Mouse (Mus musculus): ENCODE results near the gene Htra2. TPM values are rescaled to one million over a fixed set of nuclear protein-coding genes. Genes with fewer than 3 reads are reported as not detected.

Htra2 gene
- 36.7 and 40.7 TPM in 2 replicates for polyA plus RNA-seq (2021; fragmentation: Nextera tagmentation)
- long read RNA-seq, experiment 1, transcript Htra2-204 (7 exons, 1,605 nt) = minor isoform, 17 of 211 reads
- long read RNA-seq, experiment 1, transcript Htra2-201 (8 exons, 1,725 nt) = major isoform, 102 of 211 reads
- long read RNA-seq, experiment 1, transcript Htra2-207 (6 exons, 1,108 nt) = minor isoform, 6 of 211 reads
- long read RNA-seq, experiment 1, transcript Htra2-209 (7 exons, 2,512 nt) = minor isoform, 7 of 211 reads
- long read RNA-seq, experiment 1, partial matches to known transcripts = 13 of 211 reads
- long read RNA-seq, experiment 1, other reads (novel, unspliced or antisense) = 65 of 211 reads
- long read RNA-seq, experiment 2, transcript Htra2-201 (8 exons, 1,725 nt) = major isoform, 29 of 51 reads
- long read RNA-seq, experiment 2, partial matches to known transcripts = 3 of 51 reads
- long read RNA-seq, experiment 2, other reads (novel, unspliced or antisense) = 14 of 51 reads

GRCm38 (mm10) chr6:83054871-83055431 is at the start of gene Htra2:
Gene Htra2, minus strand, starts transcription at chr6:83055273.

GRCm38 (mm10) chr6:83101316-83101687 is 46.2 kb upstream of the Htra2 start, which contains the start of the genes Ccdc142 and Gm42688:
Gene Ccdc142, plus strand, starts transcription at chr6:83101601.
Gene Gm42688, plus strand, starts transcription at chr6:83101617.

DNA sequence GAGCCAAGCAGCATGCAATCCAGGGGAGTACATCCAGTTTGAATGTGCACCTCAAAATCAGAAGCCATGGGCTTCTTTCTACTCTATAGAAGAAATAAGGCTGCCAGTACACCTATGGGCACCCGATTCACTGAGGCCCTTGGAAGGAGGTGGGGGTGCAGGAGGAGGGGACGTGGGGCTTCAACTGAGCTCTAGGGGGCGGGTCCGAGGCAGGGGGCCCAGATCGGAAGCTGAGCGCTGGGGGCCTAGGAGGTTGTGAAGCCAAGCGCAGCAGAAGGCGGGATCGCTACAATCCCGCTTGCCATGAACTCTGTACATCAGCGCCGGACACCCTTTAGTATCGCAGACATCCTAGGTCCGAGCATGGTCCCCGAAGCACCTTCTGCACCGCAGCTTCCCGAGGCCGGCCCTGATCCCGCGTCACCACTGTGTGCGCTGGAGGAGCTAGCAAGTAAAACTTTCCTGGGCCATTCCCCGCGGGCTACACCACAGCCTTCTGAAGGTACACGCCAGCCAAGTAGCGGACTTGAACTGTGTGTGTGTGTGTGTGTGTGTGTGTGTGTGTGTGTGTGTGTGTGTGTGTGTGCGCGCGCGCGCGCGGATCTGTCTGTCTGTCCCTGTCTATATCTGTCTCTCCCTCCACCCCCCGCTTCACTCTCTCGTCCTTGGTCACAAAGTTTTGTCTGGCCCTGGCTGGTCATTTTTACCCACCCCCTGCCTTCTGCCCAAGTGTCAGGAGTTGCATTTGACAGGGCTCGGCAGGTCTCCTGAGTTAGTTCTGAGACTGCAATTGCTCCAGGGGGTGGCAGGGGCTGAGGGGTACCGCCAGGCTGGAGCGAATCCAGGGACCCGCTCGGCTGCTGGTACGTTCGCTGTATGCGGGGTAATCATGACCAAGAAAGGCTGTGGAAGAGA is 31.3 kb upstream of the Htra2 start, which contains the start of gene Lbx2:
Gene Lbx2, plus strand, starts transcription at position 247 of the 915 bp plus-strand sequence.

DNA sequence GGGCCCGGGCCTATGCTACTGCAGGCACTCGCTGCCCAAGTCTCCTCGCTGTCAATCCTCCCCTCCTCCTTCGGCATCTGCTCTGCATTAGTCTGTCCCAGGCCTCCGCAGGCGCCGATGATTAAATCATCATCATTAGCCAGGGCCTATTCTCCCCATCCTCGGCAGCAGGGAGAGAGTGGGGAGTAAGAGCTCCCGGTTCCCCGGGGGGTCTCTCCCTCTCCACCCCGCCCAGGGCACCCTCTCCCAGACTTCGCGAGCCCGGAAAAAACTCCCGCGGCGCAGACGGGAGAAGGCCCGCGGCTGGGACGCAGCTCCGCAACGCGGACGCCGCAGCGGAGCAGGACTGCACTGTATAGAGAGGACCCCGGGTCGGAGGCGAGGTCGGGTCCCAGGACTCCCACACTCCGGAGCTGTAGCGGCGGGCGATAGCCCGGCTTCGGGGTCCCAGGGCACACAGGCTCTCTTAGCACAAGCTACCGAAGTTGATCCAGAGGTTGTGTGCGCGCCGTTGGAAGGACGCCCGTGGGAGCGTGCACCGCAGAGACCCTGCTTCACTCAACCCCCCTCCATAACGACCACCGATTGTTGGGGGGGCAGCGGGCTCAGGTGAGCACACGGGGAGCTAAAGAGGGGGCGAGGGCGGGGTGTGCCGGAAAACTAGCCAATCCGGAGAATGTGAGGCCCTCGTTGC is 22.7 kb upstream of the Htra2 start, which contains the start of gene Pcgf1:
Gene Pcgf1, plus strand, starts transcription at position 240 of the 694 bp plus-strand sequence.

DNA sequence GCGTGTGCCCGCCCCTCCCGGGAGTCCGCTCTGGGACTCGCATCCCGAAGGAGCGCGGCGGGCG is 15.0 kb upstream of the Htra2 start, which contains the start of gene Tlx2:
Gene Tlx2, minus strand, starts transcription at position 47 of the 64 bp plus-strand sequence.

DNA sequence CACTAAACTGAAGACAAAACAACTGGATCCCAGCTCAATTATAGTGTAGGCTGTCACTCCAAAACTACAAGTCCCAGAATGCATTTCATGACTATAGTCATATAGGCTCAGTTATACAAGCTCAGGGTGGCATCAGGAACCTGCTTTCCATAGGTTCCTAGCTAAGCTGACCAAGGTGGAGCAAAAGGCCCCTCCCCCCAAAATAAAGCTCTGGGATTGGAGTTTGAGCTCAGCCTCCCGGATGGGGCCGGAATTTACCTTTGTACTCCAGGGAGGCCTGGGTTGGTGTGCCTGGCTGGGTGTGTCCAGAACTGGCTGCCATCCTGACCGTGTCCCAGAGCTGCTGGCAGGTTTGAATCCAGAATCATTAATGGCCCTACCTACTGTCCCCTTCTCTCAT is 2.7 kb upstream of the Htra2 start, which contains the start of gene Dqx1:
Gene Dqx1, plus strand, starts transcription at position 55 of the 400 bp plus-strand sequence.

GRCm38 (mm10) chr6:83054074-83054851 is 810 bp downstream of the Htra2 start, which contains the start of gene Aup1:
Gene Aup1, plus strand, starts transcription at chr6:83054521.

GRCm38 (mm10) chr6:83033249-83034185 is 21.6 kb downstream of the Htra2 start, which contains the start of the genes Dok1 and Loxl3:
Gene Dok1, minus strand, starts transcription at chr6:83033471.
Gene Loxl3, plus strand, starts transcription at chr6:83034173.

Other genes starting within 250 kb of the Htra2 start
- gene Sema4f, start 115.5 kb downstream of the Htra2 start, polyA plus RNA-seq (2021; fragmentation: Nextera tagmentation) = 11.5 and 14.3 TPM in 2 replicates
- not detected in 2 replicates for gene M1ap, start 108.4 kb downstream of the Htra2 start, polyA plus RNA-seq (2021; fragmentation: Nextera tagmentation)
- gene Dok1, start 21.8 kb downstream of the Htra2 start, polyA plus RNA-seq (2021; fragmentation: Nextera tagmentation) = 0.92 and 1.0 TPM in 2 replicates
- gene Loxl3, start 21.1 kb downstream of the Htra2 start, polyA plus RNA-seq (2021; fragmentation: Nextera tagmentation) = 1.4 and 1.7 TPM in 2 replicates
- gene Aup1, start 752 bp downstream of the Htra2 start, polyA plus RNA-seq (2021; fragmentation: Nextera tagmentation) = 64.0 and 107 TPM in 2 replicates
- 0.17 and 0.24 TPM in 2 replicates for gene Dqx1, start 2.6 kb upstream of the Htra2 start, polyA plus RNA-seq (2021; fragmentation: Nextera tagmentation)
- not detected in 2 replicates for gene Tlx2, start 15.0 kb upstream of the Htra2 start, polyA plus RNA-seq (2021; fragmentation: Nextera tagmentation)
- gene Pcgf1, start 22.6 kb upstream of the Htra2 start, polyA plus RNA-seq (2021; fragmentation: Nextera tagmentation) = 23.7 and 26.7 TPM in 2 replicates
- gene Lbx2, start 31.1 kb upstream of the Htra2 start, polyA plus RNA-seq (2021; fragmentation: Nextera tagmentation) = 0.90 and 1.2 TPM in 2 replicates
- gene Ccdc142, start 46.3 kb upstream of the Htra2 start, polyA plus RNA-seq (2021; fragmentation: Nextera tagmentation) = 1.0 and 1.5 TPM in 2 replicates
- gene Gm42688, start 46.3 kb upstream of the Htra2 start, polyA plus RNA-seq (2021; fragmentation: Nextera tagmentation) = 0.87 and 1.2 TPM in 2 replicates
- 149 and 168 TPM in 2 replicates for gene Mrpl53, start 53.8 kb upstream of the Htra2 start, polyA plus RNA-seq (2021; fragmentation: Nextera tagmentation)
- gene Mogs, start 60.2 kb upstream of the Htra2 start, polyA plus RNA-seq (2021; fragmentation: Nextera tagmentation) = 2.2 and 2.6 TPM in 2 replicates
- 21.8 and 51.8 TPM in 2 replicates for gene Wbp1, start 66.3 kb upstream of the Htra2 start, polyA plus RNA-seq (2021; fragmentation: Nextera tagmentation)
- gene Ino80b, start 70.2 kb upstream of the Htra2 start, polyA plus RNA-seq (2021; fragmentation: Nextera tagmentation) = 8.2 and 23.6 TPM in 2 replicates
- gene Rtkn, start 80.2 kb upstream of the Htra2 start, polyA plus RNA-seq (2021; fragmentation: Nextera tagmentation) = 67.3 and 68.0 TPM in 2 replicates
- gene Wdr54, start 101.1 kb upstream of the Htra2 start, polyA plus RNA-seq (2021; fragmentation: Nextera tagmentation) = 23.3 and 39.1 TPM in 2 replicates
- gene 1700003E16Rik, start 101.1 kb upstream of the Htra2 start, polyA plus RNA-seq (2021; fragmentation: Nextera tagmentation) = 28.6 and 44.3 TPM in 2 replicates
- 113 and 119 TPM in 2 replicates for gene Dctn1, start 110.6 kb upstream of the Htra2 start, polyA plus RNA-seq (2021; fragmentation: Nextera tagmentation)
- 0.13 TPM in 1 of 2 replicates, not detected in the other for gene Slc4a5, start 164.6 kb upstream of the Htra2 start, polyA plus RNA-seq (2021; fragmentation: Nextera tagmentation)

Data from left cerebral cortex, adult 6 months (tissue).